Mouse (Mus musculus) liver (tissue): ENCODE data around the gene Nmrk2.
A peak's percentile ranks its signal among the peaks of the same experiment; 100 is the strongest.
"Not testable (repeated sequence)": the region's sequence is repeated elsewhere in the genome, so short reads cannot be mapped to it uniquely, and the experiment has no call there.

Experiments used
- DNase-seq: peaks from one replicate; pipeline ENCODE4 v3.0.0-alpha.2; 2020; ENCODE audit warnings: mixed read lengths

Nmrk2 gene

DNA sequence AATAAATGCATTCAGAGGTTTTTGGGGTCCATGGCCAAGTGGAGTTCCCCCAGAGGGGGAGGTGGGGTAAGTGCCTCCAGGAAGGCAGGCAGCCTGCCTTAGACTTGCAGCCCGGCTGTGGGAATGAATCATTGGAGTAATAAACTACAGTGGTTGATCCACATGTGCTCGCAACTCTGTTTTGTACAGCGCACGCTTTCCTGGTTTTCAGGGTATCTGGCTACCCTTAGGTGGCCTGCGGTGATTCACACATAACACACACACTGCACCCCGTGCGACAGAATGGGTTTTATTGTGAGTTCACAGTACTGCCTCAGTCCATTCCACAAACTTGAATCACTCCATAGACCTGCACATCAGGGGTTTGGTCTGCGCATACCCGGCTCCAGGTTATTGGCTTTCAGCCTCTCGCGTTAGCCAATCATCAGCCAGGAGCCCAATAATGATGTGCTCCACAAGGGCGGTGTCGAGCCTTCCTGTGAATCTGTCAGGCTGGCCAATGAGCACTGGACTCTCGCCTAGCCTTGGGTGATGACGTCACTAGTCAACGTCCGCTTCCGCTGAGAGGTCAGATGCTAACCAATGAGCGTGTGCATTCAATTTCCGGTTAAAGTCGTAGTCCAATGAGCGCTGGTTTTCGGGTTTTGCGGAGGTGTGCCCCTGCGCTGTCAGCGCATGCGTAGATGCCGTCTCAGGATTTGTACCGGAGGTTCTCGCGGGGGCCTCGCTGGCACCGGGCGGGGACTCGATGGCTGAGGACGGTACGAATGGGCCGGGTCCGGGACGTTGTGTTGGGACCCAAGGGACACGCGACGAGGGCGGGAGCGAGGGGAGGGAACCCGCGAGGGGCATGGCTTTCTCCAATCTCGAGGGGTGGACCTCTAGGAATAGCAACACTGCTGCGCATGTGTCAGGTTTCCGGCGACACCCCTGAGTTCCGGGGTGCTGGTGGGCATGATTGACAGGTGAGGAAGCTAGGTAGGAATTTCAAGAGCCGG, 19.2 kb downstream of the Nmrk2 start, which contains the start of gene Dapk3:
Gene Dapk3 (plus strand): TSS at position 670 of the 998 bp plus-strand sequence.
- peak; percentile 97 for DNase-seq

DNA sequence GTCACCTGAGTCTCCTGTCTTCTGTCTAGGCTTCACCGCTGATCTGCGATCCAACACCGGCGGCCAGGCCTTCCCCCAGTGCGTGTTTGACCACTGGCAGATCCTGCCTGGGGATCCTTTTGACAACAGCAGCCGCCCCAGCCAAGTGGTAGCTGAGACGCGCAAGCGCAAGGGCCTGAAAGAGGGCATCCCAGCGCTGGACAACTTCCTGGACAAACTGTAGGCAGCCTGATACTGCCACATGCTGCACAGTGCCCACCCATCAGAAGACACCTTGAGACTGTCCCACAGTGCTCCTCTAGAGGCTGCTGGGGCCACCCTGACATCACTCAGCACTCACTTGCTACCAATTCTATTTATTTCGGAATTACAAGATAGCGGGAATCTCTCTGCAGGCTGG, 20.0 kb downstream of the Nmrk2 start:
- not testable (repeated sequence) for DNase-seq

DNA sequence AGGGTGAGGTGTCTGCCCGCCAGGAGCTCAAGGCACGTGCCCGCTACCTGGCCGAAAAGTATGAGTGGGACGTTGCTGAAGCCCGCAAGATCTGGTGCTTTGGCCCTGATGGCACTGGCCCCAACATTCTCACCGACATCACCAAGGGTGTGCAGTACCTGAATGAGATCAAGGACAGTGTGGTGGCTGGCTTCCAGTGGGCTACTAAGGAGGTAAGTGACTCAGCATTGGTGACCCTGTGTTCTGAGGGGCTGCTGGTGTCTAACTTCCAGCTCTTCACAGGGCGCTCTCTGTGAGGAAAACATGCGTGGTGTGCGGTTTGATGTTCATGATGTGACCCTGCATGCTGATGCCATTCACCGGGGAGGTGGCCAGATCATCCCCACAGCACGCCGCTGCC, 20.9 kb downstream of the Nmrk2 start:
- DNase-seq, result no peak

DNA sequence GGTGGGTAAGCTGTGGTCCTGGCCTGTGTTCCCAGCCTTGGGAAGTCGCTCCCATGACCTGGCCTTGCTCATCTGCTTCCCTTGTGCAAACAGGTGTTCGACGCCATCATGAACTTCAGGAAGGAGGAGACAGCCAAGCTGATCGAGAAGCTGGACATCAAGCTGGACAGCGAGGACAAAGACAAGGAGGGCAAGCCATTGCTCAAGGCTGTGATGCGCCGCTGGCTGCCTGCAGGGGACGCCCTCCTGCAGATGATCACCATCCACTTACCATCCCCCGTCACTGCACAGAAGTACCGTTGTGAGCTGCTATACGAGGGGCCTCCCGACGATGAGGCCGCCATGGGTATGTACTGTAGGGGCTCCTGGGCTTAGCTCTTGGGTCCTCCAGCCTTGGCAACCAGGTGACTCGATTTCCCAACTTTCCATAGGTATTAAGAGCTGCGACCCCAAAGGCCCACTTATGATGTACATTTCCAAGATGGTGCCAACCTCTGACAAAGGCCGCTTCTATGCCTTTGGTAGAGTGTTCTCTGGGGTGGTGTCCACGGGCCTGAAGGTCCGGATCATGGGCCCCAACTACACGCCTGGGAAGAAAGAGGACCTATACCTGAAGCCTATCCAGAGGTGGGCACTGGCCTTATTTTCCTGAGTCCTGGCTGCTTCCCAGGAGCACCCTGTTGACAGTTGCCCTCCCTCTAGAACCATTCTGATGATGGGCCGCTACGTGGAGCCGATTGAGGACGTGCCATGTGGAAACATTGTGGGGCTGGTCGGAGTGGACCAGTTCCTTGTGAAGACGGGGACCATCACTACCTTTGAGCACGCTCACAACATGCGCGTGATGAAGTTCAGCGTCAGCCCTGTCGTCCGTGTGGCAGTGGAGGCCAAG, 22.2 kb downstream of the Nmrk2 start:
- DNase-seq, result no peak

DNA sequence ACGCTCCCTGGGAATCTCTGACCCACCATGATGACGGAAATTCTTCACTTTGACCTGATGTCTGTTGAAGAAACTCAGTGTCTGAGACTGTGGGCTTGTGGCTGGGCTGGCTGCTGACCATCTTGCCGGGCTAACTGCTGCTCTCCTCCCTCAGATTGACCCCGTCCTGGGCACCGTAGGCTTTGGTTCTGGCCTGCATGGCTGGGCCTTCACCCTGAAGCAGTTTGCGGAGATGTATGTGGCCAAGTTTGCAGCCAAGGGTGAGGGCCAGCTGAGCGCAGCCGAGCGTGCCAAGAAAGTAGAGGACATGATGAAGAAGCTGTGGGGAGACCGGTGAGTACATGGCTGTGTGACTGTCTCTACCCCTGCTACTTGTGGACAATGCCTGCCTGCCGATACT, 22.9 kb downstream of the Nmrk2 start:
- DNase-seq, result no peak

DNA sequence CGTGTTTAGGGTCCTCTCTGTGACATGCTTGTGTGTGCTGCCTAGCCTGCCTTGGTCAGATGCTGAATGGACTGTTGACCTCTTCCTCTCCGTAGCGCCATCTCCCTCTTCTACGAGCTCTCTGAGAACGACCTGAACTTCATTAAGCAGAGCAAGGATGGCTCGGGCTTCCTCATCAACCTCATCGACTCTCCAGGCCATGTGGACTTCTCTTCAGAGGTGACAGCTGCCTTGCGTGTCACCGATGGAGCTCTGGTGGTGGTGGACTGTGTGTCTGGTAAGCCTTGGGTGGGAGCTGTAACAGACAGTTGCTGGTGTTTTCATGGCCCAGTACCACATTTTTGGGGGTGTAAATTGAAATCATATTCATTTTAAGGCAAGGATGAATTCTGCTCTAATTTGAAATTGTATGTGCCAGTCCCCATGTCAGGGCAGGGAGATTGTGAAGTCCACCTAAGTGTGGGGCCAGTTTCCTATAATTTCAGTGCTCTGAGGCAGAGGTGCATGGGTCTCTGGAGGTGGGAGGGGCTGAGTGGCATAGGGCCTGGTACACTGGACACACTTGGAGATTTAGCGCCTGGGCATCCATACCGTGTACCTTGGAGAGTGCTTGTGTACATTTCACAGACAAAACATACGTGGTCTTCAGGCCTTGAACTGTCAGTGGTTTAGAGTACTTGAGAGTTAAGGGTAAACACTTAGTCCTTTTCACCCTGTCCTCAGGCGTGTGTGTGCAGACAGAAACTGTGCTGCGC, 23.7 kb downstream of the Nmrk2 start:
- no peak for DNase-seq

DNA sequence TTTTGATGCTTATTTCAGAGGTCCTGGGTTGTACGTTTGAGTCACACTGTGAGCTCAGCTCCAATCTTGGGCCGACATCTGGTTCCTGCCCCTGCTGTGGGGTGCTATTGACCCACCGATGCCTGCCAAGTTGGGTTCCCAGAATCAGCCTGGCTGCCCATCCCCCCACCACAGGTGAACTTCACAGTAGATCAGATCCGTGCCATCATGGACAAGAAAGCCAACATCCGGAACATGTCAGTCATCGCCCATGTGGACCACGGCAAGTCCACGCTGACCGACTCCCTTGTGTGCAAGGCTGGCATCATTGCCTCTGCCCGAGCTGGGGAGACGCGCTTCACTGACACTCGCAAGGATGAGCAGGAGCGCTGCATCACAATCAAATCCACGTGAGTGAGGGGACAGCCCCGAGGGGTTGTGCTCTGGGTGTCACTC, 24.3 kb downstream of the Nmrk2 start:
- DNase-seq, result peak; percentile 65

DNA sequence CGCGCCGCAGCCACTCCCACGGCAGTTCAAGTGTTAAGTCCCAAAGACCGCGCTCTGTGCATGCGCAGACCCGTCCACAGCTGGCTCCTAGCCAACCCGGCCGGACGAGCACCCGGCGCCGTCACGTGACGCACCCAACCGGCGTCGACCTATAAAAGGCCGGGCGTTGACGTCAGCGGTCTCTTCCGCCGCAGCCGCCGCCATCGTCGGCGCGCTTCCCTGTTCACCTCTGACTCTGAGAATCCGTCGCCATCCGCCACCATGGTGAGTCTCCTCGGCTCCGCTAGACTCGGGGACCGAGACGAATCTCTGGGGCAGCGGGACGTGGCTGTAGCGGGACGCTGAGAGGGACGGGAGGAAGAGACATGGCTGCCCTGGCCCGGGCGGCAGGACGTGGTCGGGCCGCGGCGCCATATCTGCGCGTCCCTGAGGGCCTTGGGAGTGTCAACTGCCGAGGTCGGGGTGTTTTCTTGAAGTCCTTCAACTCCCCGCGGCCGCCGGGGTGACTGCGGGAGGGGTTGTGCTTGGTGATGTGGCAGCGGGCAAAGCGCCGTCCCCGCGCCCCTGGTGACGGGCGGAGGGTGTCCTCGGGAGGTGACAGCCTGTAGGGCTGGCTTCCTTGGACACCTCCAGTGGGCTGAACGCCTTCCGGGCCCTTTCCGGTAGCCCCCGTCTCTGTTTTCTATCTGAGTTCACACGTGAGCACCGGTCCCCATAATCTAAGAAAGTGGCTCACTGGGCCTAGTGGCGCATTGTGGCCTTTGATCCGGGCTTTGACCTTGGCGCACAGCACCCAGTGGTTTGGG, 25.2 kb downstream of the Nmrk2 start, which contains the start of gene Eef2:
Gene Eef2 (plus strand): TSS at position 166 of the 806 bp plus-strand sequence.
- DNase-seq, result peak; percentile 99

DNA sequence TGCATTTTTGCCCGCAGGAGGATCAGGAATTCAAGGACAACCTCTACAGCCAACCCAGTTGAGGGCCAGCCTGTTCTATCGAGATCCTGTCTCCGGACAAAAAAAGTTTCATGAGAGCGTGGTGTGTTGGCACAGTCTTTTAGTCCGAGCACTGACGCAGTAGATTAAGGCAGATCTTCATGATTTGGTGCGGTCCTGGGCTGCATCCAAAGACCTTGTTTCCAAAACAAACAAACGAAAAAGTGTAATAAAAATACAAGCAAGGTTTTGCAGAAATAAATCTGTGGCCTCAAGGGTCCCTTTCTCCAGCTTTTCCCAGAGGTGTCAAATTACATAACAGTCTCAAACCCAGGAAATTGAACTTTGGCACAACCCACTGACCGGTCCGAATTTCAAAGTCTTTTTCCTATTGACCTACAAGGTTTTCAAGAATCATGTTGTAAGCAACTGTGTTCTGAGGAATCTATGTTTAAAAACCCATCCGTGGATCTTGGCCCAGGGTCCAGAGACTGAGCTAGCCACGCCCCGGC, 25.9 kb downstream of the Nmrk2 start:
- no peak for DNase-seq

DNA sequence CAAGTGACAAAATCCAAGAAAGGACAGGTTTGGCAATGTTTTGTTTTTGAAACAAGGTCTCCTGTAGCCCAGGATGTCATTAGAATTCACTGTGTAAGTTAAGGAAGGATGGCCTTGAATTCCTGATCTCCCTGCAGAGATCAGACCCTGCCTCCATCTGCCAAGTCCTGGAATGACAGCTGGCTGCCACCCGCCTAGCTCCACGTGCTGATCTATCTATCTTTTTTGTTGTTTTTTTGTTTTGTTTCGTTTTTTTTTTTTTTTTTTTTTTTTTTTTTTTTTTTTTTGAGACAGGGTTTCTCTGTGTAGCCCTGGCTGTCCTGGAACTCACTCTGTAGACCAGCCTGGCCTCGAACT, 26.5 kb downstream of the Nmrk2 start:
- DNase-seq, result not testable (repeated sequence)

DNA sequence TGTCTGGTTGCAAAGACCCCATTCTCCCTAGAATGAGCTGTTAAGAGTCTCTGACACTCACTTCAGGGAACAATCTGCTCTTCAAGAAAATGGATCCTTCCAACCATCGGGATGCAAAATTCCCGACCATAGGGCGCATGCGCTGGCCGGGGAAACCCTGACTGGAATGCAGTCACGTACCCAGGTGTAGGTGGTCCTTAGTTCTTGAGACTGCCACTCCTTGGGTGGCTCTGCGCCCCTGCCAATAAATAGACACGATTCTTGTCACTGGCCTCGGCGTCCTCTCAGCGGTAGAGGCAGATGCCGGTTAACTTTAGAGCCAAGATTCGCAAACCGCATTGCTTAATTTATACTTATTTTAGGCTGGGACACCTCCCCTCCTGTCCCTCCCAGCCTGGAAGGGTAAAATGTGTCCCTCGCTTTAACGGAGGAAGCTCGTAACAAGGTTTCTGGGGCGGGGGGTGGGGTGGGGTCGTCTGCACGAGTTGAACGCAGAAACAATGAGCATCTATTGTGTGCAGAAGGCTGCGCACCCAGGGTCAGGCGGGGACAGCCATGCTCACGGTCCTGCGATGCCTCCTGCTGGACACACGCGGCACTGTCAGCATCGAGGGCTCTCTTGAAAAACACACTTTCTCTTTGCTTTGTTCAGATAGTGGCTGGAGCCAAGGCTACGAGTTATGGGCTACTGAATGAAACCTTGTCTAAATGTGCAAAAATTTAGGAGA, 27.1 kb downstream of the Nmrk2 start:
- DNase-seq, result peak; percentile 89

DNA sequence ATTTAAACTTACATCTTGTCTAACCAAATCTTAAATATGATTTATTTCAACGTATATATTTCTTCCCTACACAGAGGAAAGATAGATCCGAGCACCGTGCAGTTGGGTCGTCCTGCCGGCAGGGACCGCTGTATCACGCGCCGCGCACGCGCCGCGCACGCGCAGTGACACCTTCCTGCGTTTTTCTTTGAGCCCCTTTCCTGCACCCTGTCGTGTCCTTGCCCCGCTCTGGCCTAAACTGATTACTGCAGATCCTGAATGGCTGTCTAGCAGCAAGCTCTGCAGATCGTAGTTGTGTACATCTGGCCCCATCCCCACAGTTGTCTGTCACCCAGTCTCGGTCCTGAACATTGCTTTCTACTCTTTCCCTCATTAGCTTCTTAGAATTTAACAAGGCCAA, 28.7 kb downstream of the Nmrk2 start:
- peak; percentile 86 for DNase-seq

DNA sequence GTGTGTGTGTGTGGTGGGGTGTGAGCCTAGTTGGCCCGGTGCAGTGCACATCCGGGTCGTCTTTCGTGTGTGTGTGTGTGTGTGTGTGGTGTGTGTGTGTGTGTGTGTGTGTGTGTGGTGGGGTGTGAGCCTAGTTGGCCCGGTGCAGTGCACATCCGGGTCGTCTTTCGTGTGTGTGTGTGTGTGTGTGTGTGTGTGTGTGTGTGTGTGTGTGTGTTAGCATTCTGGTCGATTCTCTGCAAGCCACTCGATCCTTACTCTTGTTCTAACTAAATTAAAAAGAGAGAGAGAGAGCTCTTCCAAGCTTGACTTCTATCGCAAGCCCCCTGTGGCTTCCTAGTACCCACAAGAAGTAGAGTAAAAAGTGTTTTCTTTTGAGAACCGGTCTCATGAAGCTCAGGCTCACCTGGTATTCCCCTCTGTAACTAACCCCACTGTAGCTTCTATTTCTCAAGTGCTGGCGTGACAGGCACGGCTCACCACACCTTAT, 32.4 kb downstream of the Nmrk2 start:
- DNase-seq, result not testable (repeated sequence)

DNA sequence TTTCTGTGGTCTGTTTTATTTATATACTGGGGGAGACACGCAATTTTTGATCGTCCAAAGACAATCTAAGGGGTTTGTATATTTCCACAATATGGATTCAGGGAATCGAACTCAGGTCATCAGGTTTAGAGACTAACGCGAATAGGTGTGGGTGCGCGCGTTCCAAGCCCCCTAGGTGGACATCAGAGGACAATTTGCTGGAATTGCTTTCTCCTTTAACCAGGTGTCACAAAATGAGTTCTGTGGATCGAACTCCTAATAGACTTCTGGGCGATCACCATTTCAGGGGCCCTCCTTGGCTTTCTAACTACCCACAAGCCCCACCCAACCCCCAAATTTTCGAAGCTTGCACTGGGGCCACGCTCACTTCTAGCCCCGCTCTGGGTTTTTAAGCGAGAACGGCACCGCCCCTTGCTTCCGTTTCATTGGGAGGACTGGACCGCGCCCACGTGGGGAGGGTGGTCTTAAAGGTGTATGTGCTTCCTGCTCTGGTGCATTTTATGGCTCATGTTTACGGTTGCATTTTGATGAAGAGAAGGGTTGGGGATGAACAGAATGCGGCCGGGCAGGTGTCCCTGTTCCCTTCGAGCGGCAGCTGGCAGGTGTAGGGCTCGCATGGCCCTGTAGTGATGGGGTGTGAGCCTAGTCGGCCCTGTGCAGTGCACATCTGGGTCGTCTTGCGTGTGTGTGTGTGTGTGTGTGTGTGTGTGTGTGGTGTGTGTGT, 33.2 kb downstream of the Nmrk2 start:
- DNase-seq, result peak; percentile 93

DNA sequence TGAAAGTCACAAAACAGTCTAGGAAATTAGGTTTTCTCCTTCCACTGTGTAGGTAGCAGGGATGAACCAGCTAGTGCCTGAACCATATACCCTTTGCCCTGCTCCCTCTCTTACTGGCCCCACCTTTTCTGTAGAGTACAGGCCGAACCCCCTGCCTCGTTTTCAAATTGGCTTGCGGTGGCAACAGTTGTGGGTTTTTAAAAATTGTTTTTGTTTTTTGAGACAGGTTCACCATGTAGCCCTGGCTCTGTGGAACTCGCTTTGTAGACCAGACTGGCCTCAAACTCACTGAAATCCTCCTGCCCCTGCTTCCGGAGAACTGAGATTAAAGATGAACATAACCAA, 33.8 kb downstream of the Nmrk2 start:
- DNase-seq, result no peak

DNA sequence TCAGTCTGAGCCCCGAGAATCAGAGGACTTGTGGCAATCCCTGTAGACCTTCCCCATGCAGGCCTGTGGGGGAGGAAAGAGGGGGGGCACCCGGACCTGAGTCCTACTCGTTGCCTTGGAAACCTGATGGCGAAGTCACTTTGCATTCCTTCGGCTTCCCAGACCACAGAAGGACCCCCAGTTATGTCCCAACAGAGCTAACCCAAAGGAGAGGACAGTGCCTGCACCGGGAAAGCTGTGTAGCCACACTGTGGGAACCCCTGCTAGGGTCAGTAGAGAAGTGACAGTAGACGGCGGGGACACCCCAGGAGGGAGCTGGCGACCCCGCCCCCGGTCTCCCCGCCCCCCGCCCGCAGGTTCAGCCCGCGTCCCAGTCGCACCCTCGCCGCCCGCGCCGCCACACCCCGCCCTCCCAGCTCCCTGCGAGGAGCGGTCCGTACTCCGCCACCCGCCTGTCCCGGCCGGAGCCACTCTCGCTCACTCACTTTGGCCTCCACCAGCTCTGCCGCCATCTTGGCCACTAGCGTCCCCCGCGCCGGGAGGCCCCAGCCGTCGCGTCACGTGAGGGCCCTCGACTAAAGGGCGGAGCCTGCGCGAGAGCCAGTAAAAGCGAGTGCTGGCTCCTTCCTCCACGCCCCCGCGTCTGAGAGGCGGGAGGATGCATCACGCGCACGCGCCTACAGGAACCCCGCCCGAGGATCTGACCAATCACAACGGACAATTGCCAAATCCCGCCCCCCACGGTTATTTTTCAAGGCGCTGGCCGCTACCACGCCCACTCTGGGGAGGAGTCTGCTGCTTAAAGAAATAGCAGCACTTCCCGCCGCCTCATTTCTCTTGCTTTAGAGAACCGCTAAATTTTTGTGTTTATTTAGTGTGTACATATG, 34.4 kb downstream of the Nmrk2 start, which contains the start of gene Pias4:
Gene Pias4 (minus strand): TSS at position 724 of the 887 bp plus-strand sequence.
- DNase-seq, result peak; percentile 100

DNA sequence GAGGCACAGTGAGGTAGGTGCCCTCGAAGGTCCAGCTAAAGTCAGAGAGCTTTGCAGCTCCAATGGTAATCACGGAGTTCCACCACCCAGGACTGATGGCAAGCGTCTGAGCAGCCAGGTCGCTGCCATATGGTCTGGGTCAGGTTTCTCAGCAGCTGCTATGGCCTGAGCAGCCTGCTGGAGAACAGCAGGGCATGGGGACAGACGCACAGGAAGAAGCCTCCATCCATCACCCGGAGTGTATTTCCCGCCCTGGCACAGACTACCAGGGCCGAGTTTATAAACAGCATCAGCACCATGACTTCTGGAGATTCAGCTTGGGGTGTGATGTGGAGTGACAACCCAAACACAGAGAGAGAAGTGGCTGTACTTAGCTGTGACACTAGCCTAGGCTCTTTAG, 36.7 kb downstream of the Nmrk2 start:
- DNase-seq, result no peak

DNA sequence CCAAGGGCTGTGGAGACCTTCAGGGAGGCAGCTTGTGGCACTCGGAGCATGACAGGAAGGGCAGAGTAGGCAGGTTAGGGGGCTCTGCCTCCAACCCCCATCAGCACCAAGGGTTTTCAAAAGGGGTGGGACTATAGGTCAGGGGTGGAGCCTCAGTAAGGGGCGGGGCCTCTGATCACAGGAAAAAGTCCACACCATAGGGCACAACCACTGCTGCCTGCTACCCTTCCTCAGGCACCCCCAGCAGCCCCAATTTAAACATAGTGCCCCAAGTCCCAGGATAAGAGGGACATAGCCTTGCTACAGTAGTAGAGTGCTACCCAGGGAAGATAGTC, 39.6 kb downstream of the Nmrk2 start:
- DNase-seq, result no peak
